Mouse (Mus musculus) cerebellum, adult 2 months (tissue): Measurements from ENCODE around the gene Ankrd2.

ENCODE experiments used
- CTCF ChIP-seq: fragments of 200-500 bp; IDR thresholded peaks from 2 replicates; pipeline ENCODE4 v1.5.1; 2011; ENCODE audit warnings: low read depth, mild to moderate bottlenecking, control low read depth, low read length, moderate library complexity, borderline replicate concordance; ENCODE audit not compliant: insufficient read depth
- POLR2A ChIP-seq: fragments of 200-500 bp; IDR thresholded peaks from 2 replicates; pipeline ENCODE4 v1.6.1; 2011; ENCODE audit warnings: low read length, control low read depth, borderline replicate concordance; ENCODE audit not compliant: insufficient read depth

DNA sequence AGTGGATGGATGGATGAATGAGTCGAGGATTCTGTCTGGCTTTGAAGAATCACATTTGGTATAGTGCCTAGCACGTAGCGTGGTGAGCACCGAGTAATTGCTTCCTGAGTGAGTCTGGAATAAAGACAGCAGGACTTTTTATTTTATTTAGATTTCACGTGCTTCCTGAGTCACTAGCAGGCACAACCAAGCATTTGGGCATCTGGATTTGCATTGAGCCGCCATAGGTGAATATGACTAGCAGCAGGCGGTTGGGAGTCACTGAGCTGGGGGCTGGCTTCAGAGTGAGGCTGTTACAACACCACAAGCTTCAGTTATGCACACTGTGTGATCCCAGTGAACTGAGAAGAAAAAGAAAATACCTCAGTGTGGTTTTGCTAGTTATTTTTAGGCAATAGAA, 26.7 kb upstream of the Ankrd2 start:
- no peak for TF ChIP-seq CTCF
- TF ChIP-seq POLR2A: no peak
